In genomic region chr13:12105231-12105829, GRCm38 (mm10) we compare ENCODE assay signal across 9 mouse cellular contexts. TPM values are rescaled to one million over a fixed set of nuclear protein-coding genes. Genes with fewer than 3 reads are reported as not detected.
DNase-seq lines count a peak whose midpoint lies in the region; ATAC-seq and TF ChIP-seq lines count a peak whose summit lies in the region.
"Had no signal": no experiment of that assay in that cellular context is flagged by ENCODE, and none has a peak within 500 bp of the region (broad histone marks: within the 10 kb centered on the region; RNA-seq: fewer than 3 reads in every experiment).

No protein-coding gene starts in this region.

- H3K27ac ChIP-seq in lung, postnatal 0 days (ENCODE audit: low read length) = no peak overlapping the region
- peak overlapping the region; percentile 87 for H3K27ac ChIP-seq in hindbrain, embryonic 16.5 days (ENCODE audit: low read depth, low read length)
- H3K27ac ChIP-seq in neural tube, embryonic 11.5 days (ENCODE audit: low read depth, low read length) = no peak overlapping the region

- TF ChIP-seq EP300 in lung, postnatal 0 days (IDR thresholded peaks at IDR 0.05) = no peak

- peak; percentile 7 for DNase-seq in adrenal gland, postnatal 10 days
- no peak for DNase-seq in adrenal gland, adult (ENCODE audit: inconsistent age in 2 of 2, low spot score in 1 of 2)
- DNase-seq in lung, postnatal 0 days (ENCODE audit: low spot score) = peak; percentile 17
- DNase-seq in lung, postnatal 25 days (ENCODE audit: low spot score) = no peak
- no peak for DNase-seq in neural tube, embryonic 11.5 days (ENCODE audit: low spot score)
- no peak for DNase-seq in thymus, postnatal 4 days

- peaks cover 8% of the 10 kb centered on the region; the same call in 1 of the 2 replicates for H3K27me3 ChIP-seq in lung, postnatal 0 days (replicated peaks; ENCODE audit: insufficient read depth, low read length)
- no peaks in the 10 kb centered on the region; the same call in 1 of the 2 replicates for H3K27me3 ChIP-seq in hindbrain, embryonic 16.5 days (replicated peaks; ENCODE audit: control insufficient read depth, insufficient read depth, low read length)
- peaks cover 25% of the 10 kb centered on the region for H3K27me3 ChIP-seq in neural tube, embryonic 11.5 days (ENCODE audit: control insufficient read depth, insufficient read depth, low read length)

- H3K4me1 ChIP-seq in lung, postnatal 0 days (ENCODE audit: insufficient read depth, low read depth, low read length) = no peaks in the 10 kb centered on the region
- H3K4me1 ChIP-seq in hindbrain, embryonic 16.5 days (ENCODE audit: control insufficient read depth, insufficient read depth, low read depth, low read length) = peaks cover 6% of the 10 kb centered on the region
- 0 out of 2 replicates have a peak, but pooled peaks cover 3% of the 10 kb centered on the region for H3K4me1 ChIP-seq in neural tube, embryonic 11.5 days (ENCODE audit: control insufficient read depth, insufficient read depth, low read length)

- H3K9ac ChIP-seq in lung, postnatal 0 days (replicated peaks; ENCODE audit: low read depth) = no peak overlapping the region
- peak overlapping the region; percentile 78 for H3K9ac ChIP-seq in hindbrain, embryonic 16.5 days (ENCODE audit: low read depth, low read length)
- no peak overlapping the region; the same call in 1 of the 2 replicates for H3K9ac ChIP-seq in neural tube, embryonic 11.5 days (ENCODE audit: low read length)

- WGBS in lung, postnatal 0 days = 2% methylated on average over 17 of the region's 17 CpGs
- WGBS in hindbrain, embryonic 16.5 days = under 1% methylated on average over 17 of the region's 17 CpGs
- 8% methylated on average over 17 of the region's 17 CpGs for WGBS in neural tube, embryonic 11.5 days

- no peaks in the 10 kb centered on the region for H3K9me3 ChIP-seq in lung, postnatal 0 days (ENCODE audit: low read length)
- no peaks in the 10 kb centered on the region for H3K9me3 ChIP-seq in hindbrain, embryonic 16.5 days (ENCODE audit: control insufficient read depth, low read length)
- no peaks in the 10 kb centered on the region for H3K9me3 ChIP-seq in neural tube, embryonic 11.5 days (ENCODE audit: control insufficient read depth, low read length)

- no peak for TF ChIP-seq CTCF in lung, postnatal 0 days (IDR thresholded peaks at IDR 0.05)

- peak overlapping the region; percentile 54 for H3K4me3 ChIP-seq in lung, postnatal 0 days (ENCODE audit: low read depth, low read length)
- H3K4me3 ChIP-seq in hindbrain, embryonic 16.5 days (ENCODE audit: low read length) = peak overlapping the region; percentile 59
- H3K4me3 ChIP-seq in neural tube, embryonic 11.5 days (ENCODE audit: low read depth, low read length) = peak overlapping the region; percentile 64

- no peaks in the 10 kb centered on the region for H3K36me3 ChIP-seq in lung, postnatal 0 days (ENCODE audit: insufficient read depth, low read length)
- H3K36me3 ChIP-seq in hindbrain, embryonic 16.5 days (ENCODE audit: control insufficient read depth, insufficient read depth, low read length) = no peaks in the 10 kb centered on the region
- no peaks in the 10 kb centered on the region for H3K36me3 ChIP-seq in neural tube, embryonic 11.5 days (ENCODE audit: control insufficient read depth, insufficient read depth, low read length)

- H3K4me2 ChIP-seq in lung, postnatal 0 days (replicated peaks; ENCODE audit: low read depth, low read length) = peak overlapping the region; percentile 96
- peak overlapping the region; percentile 89 for H3K4me2 ChIP-seq in hindbrain, embryonic 16.5 days (ENCODE audit: low read length)
- H3K4me2 ChIP-seq in neural tube, embryonic 11.5 days (ENCODE audit: low read depth) = peak overlapping the region; percentile 98

- ATAC-seq in lung, postnatal 0 days = no peak
- peak; percentile 7 for ATAC-seq in hindbrain, embryonic 16.5 days
- ATAC-seq in neural tube, embryonic 11.5 days (ENCODE audit: insufficient read depth, low FRiP score, low TSS enrichment) = no peak
- ATAC-seq in inflammation-experienced regulatory T-cells, adult 6 months = no peak

RNA-seq across cellular contexts. Expression of gene Ryr2, which starts 1.4 kb away (rescaled TPM):
- 10 to 100 TPM in 1 of 2 experiments, 1 to 10 TPM in 1; 7.9 to 13.5 TPM for total RNA-seq in adrenal gland, postnatal 10 days (2021)
- polyA plus RNA-seq in lung, postnatal 0 days (2015; fragmentation: Nextera tagmentation; extraction: Ambion mirVana) = 0.78 and 1.0 TPM in 2 replicates
- polyA plus RNA-seq in hindbrain, embryonic 16.5 days (2015; fragmentation: Nextera tagmentation; extraction: Ambion mirVana) = 3.6 and 5.0 TPM in 2 replicates
- polyA plus RNA-seq in neural tube, embryonic 11.5 days (2014; fragmentation: Nextera tagmentation; extraction: Ambion mirVana) = 0.34 and 0.35 TPM in 2 replicates
- polyA plus RNA-seq in inflammation-experienced regulatory T-cells, adult 6 months (2017; shearing (Covaris generic)) = not detected
- total RNA-seq: common myeloid progenitor, adult 5-6 weeks had no signal

Comparison
In these comparisons a context has a peak if more than half of its experiments do, and no peak if none do; other contexts are left out.
1. DNase-seq: peak in adrenal gland, postnatal 10 days (single experiment) and lung, postnatal 0 days (single experiment); none in adrenal gland, adult (0 of 2), lung, postnatal 25 days (single experiment), neural tube, embryonic 11.5 days (single experiment) and thymus, postnatal 4 days (single experiment).
2. Peak in every context shown above with its lines, with median percentiles within 50 percentile points of each other: H3K4me2 ChIP-seq and H3K4me3 ChIP-seq.